ENCODE assay signal across 32 mouse cellular contexts in the genomic region with DNA sequence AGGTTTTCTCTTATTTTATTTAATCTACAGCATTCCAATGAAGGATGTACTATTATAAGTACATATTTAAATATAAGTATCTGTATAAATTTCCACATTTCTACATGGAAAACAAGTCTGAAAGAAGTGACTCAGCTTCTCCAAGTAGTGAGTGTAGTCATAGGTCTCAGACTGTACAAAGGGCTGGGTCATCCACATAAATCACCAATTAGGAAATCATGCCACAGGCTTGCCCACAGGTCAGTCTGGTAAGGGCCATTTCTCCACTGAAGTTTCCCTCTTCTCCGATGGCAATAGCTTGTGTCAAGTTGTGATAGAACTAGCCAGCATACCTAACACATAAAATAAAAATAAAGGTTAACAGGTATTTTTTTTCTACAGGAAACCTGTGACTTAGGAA. TPM values are rescaled to one million over a fixed set of nuclear protein-coding genes. Genes with fewer than 3 reads are reported as not detected.
DNase-seq lines count a peak whose midpoint lies in the region; TF ChIP-seq lines count a peak whose summit lies in the region.
"Had no signal": no experiment of that assay in that cellular context is flagged by ENCODE, and none has a peak within 500 bp of the region (broad histone marks: within the 10 kb centered on the region; RNA-seq: fewer than 3 reads in every experiment).

No protein-coding gene starts in this region.

- TF ChIP-seq CTCF in C2C12 (IDR thresholded peaks at IDR 0.05; ENCODE audit: control insufficient read depth, insufficient read depth, insufficient read length) = no peak

- no peak overlapping the region for H3K4me3 ChIP-seq in C2C12 (ENCODE audit: insufficient read depth, poor library complexity, severe bottlenecking)
- H3K4me3 ChIP-seq: embryonic facial prominence, embryonic 10.5 days; embryonic facial prominence, embryonic 13.5 days; forebrain, embryonic 15.5 days; heart, embryonic 13.5 days had no signal

- H3ac ChIP-seq in C2C12 (ENCODE audit: control insufficient read depth, insufficient read length, low read depth) = no peak overlapping the region

- intact Hi-C loops in left cerebral cortex, postnatal 36 days (cut with DNase I) = loop anchor here (10.0 kb wide), 2 partner anchors 395 to 555 kb away; no protein-coding TSS in a partner anchor

- H3K36me3 ChIP-seq in C2C12 (ENCODE audit: control insufficient read depth, insufficient read depth) = no peaks in the 10 kb centered on the region
- H3K36me3 ChIP-seq: embryonic facial prominence, embryonic 10.5 days; embryonic facial prominence, embryonic 13.5 days; forebrain, embryonic 15.5 days; G1E; heart, embryonic 13.5 days had no signal

- H3K79me2 ChIP-seq in C2C12 (ENCODE audit: control insufficient read depth, insufficient read depth) = no peaks in the 10 kb centered on the region

- H3K79me3 ChIP-seq in C2C12 (ENCODE audit: low read depth) = no peaks in the 10 kb centered on the region

- H3K27me3 ChIP-seq in C2C12 (ENCODE audit: control insufficient read depth, insufficient read depth, insufficient read length) = no peaks in the 10 kb centered on the region
- H3K27me3 ChIP-seq: CH12.LX; embryonic facial prominence, embryonic 13.5 days; forebrain, embryonic 15.5 days; heart, embryonic 13.5 days had no signal

- peak; percentile 66 for DNase-seq in adrenal gland, adult 2 months
- DNase-seq in adrenal gland, adult 18-20 months (ENCODE audit: low spot score in 2 of 2) = no peak
- peak; percentile 74 for DNase-seq in 3T3-L1 (ENCODE audit: low read depth, low spot score)
- peak; percentile 20 to 28 for DNase-seq in adrenal gland, postnatal 36 days
- DNase-seq in urinary bladder, adult 18-20 months (ENCODE audit: low spot score in 2 of 2) = no peak
- DNase-seq in thymus, postnatal 0 days (ENCODE audit: low spot score) = no peak
- no peak for DNase-seq in left cerebral cortex, postnatal 36 days (ENCODE audit: low spot score in 2 of 2)
- DNase-seq: cerebellum, adult 11-12 months; cerebellum, adult 8-10 months; cerebellum, postnatal 10 days; cerebellum, postnatal 36 days; embryo, embryonic 11 days; gastrocnemius, postnatal 25 days; heart, adult 18-20 months; heart, postnatal 14 days; heart, postnatal 4 days; kidney, adult 18-20 months; kidney, adult 9 months had no signal

TF ChIP-seq in C2C12, 6 proteins besides CTCF, POLR2A, EP300 and RAD21:
- TF ChIP-seq CEBPB (IDR thresholded peaks at IDR 0.05; ENCODE audit: low read depth) = peak; percentile 41
- no peak for TF ChIP-seq FOSL1 (IDR thresholded peaks at IDR 0.05; ENCODE audit: insufficient read depth, low read length, poor library complexity, severe bottlenecking)

RNA-seq across cellular contexts. Expression of a gene that starts 56.3 kb away (rescaled TPM):
- under 1 TPM in 1 of 2 experiments, not detected in 1; 0.48 TPM for total RNA-seq in adrenal gland, adult 2 months (2021)
- not detected in 2 replicates for polyA plus RNA-seq in adrenal gland, adult 2 months (2012; rRNA removed)
- not detected for total RNA-seq in adrenal gland, adult 18-20 months (2021)
- 0.23 TPM for polyA plus RNA-seq in C2C12 (2012; fragmentation: generic; extraction: Trizol)
- total RNA-seq in adrenal gland, postnatal 36 days (2021) = not detected
- 0.15 TPM in 1 of 2 replicates, not detected in the other for polyA plus RNA-seq in thymus, postnatal 0 days (2015; fragmentation: Nextera tagmentation; extraction: Ambion mirVana)
- total RNA-seq in left cerebral cortex, postnatal 36 days (2021) = not detected
- total RNA-seq: CH12.LX; G1E; gastrocnemius, adult 8-10 months; gastrocnemius, postnatal 25 days; heart, adult 18-20 months; heart, postnatal 14 days; heart, postnatal 4 days; hindbrain, postnatal 0 days had no signal
- polyA plus RNA-seq: cortical plate, adult 2 months; forebrain, embryonic 11.5 days; G1E; heart, embryonic 13.5 days; heart, embryonic 16.5 days; hindbrain, embryonic 11.5 days; inflammation-experienced regulatory T-cells, adult 6 months had no signal

Comparison
In these comparisons a context has a peak if more than half of its experiments do, and no peak if none do; other contexts are left out.
1. DNase-seq: peak in adrenal gland, adult 2 months (single experiment), 3T3-L1 (single experiment) and adrenal gland, postnatal 36 days (2 of 2); none in adrenal gland, adult 18-20 months (0 of 2), urinary bladder, adult 18-20 months (0 of 2), thymus, postnatal 0 days (single experiment) and left cerebral cortex, postnatal 36 days (0 of 2).